In genomic region chr7:119181053-119181452, GRCm38 (mm10) we compare ENCODE assay signal across 24 mouse cellular contexts. TPM values are rescaled to one million over a fixed set of nuclear protein-coding genes. Genes with fewer than 3 reads are reported as not detected.
DNase-seq lines count a peak whose midpoint lies in the region; ATAC-seq lines count a peak whose summit lies in the region.
"Had no signal": no experiment of that assay in that cellular context is flagged by ENCODE, and none has a peak within 500 bp of the region (broad histone marks: within the 10 kb centered on the region; RNA-seq: fewer than 3 reads in every experiment).

No protein-coding gene starts in this region.

- no peak for ATAC-seq in hindbrain, embryonic 15.5 days (ENCODE audit: low FRiP score, low read depth)
- ATAC-seq in hindbrain, embryonic 13.5 days (ENCODE audit: low FRiP score) = no peak
- ATAC-seq in midbrain, embryonic 14.5 days (ENCODE audit: low FRiP score, low TSS enrichment) = no peak
- ATAC-seq in midbrain, embryonic 11.5 days (ENCODE audit: low FRiP score) = no peak
- ATAC-seq in midbrain, embryonic 16.5 days = no peak

- 51% methylated on average over 4 of the region's 4 CpGs for WGBS in hindbrain, embryonic 15.5 days
- WGBS in hindbrain, embryonic 13.5 days = 60% methylated on average over 4 of the region's 4 CpGs
- 59% methylated on average over 4 of the region's 4 CpGs for WGBS in midbrain, embryonic 14.5 days
- 75% methylated on average over 4 of the region's 4 CpGs for WGBS in midbrain, embryonic 11.5 days
- 57% methylated on average over 4 of the region's 4 CpGs for WGBS in midbrain, embryonic 16.5 days

- peaks cover 38% of the 10 kb centered on the region for H3K4me1 ChIP-seq in hindbrain, embryonic 15.5 days (replicated peaks)
- H3K4me1 ChIP-seq in hindbrain, embryonic 13.5 days (replicated peaks) = peaks cover 36% of the 10 kb centered on the region
- H3K4me1 ChIP-seq in midbrain, embryonic 14.5 days (ENCODE audit: control insufficient read depth, insufficient read depth, low read length) = peaks cover 4% of the 10 kb centered on the region; the same call in 1 of the 2 replicates
- H3K4me1 ChIP-seq in midbrain, embryonic 11.5 days (ENCODE audit: control insufficient read depth, insufficient read depth, low read length) = peaks cover 9% of the 10 kb centered on the region; the same call in 1 of the 2 replicates
- peaks cover 19% of the 10 kb centered on the region for H3K4me1 ChIP-seq in midbrain, embryonic 16.5 days (ENCODE audit: control insufficient read depth, insufficient read depth, low read length)
- H3K4me1 ChIP-seq: liver, embryonic 15.5 days had no signal

- no peaks in the 10 kb centered on the region for H3K9me3 ChIP-seq in hindbrain, embryonic 15.5 days
- no peaks in the 10 kb centered on the region for H3K9me3 ChIP-seq in hindbrain, embryonic 13.5 days
- no peaks in the 10 kb centered on the region for H3K9me3 ChIP-seq in midbrain, embryonic 14.5 days (ENCODE audit: control insufficient read depth, low read length)
- no peaks in the 10 kb centered on the region for H3K9me3 ChIP-seq in midbrain, embryonic 11.5 days (ENCODE audit: control insufficient read depth, low read length)
- no peaks in the 10 kb centered on the region for H3K9me3 ChIP-seq in midbrain, embryonic 16.5 days (replicated peaks; ENCODE audit: control insufficient read depth, low read length, poor library complexity, severe bottlenecking)
- H3K9me3 ChIP-seq: embryonic facial prominence, embryonic 13.5 days; heart, embryonic 10.5 days; liver, embryonic 15.5 days had no signal

- H3K9ac ChIP-seq in hindbrain, embryonic 15.5 days = no peak overlapping the region
- H3K9ac ChIP-seq in hindbrain, embryonic 13.5 days = no peak overlapping the region
- H3K9ac ChIP-seq in midbrain, embryonic 14.5 days (replicated peaks; ENCODE audit: low read length) = no peak overlapping the region
- no peak overlapping the region for H3K9ac ChIP-seq in midbrain, embryonic 11.5 days (ENCODE audit: low read length)
- H3K9ac ChIP-seq in midbrain, embryonic 16.5 days (ENCODE audit: low read depth, low read length) = no peak overlapping the region
- H3K9ac ChIP-seq: embryonic facial prominence, embryonic 13.5 days; liver, embryonic 15.5 days had no signal

- H3K4me3 ChIP-seq in hindbrain, embryonic 15.5 days = no peak overlapping the region
- no peak overlapping the region for H3K4me3 ChIP-seq in hindbrain, embryonic 13.5 days
- H3K4me3 ChIP-seq in midbrain, embryonic 14.5 days (replicated peaks; ENCODE audit: low read depth, low read length) = no peak overlapping the region
- H3K4me3 ChIP-seq in midbrain, embryonic 11.5 days (ENCODE audit: low read depth, low read length) = no peak overlapping the region
- no peak overlapping the region for H3K4me3 ChIP-seq in midbrain, embryonic 16.5 days (ENCODE audit: low read depth, low read length)
- H3K4me3 ChIP-seq: embryonic facial prominence, embryonic 13.5 days; heart, embryonic 10.5 days; left cerebral cortex, adult 2 months; liver, embryonic 15.5 days had no signal

- DNase-seq in cerebellum, postnatal 10 days = peak; percentile 9 to 23
- no peak for DNase-seq in cerebellum, adult 11-12 months
- peak; percentile 37 for DNase-seq in midbrain, embryonic 14.5 days
- DNase-seq in midbrain, embryonic 11.5 days (ENCODE audit: low spot score, missing footprints) = no peak
- no peak for DNase-seq in Muller cell, postnatal 12 days (ENCODE audit: inconsistent ontology term)
- DNase-seq: adrenal gland, postnatal 14 days; cerebellum, adult 9-10 months; gastrocnemius, postnatal 10 days; kidney, adult 18-20 months; layer of hippocampus, adult 9-11 months; liver had no signal

- no peak overlapping the region for H3K27ac ChIP-seq in hindbrain, embryonic 15.5 days (replicated peaks)
- H3K27ac ChIP-seq in hindbrain, embryonic 13.5 days = no peak overlapping the region
- no peak overlapping the region for H3K27ac ChIP-seq in midbrain, embryonic 14.5 days (replicated peaks; ENCODE audit: low read depth, low read length)
- H3K27ac ChIP-seq in midbrain, embryonic 11.5 days (ENCODE audit: low read depth, low read length) = no peak overlapping the region
- H3K27ac ChIP-seq in midbrain, embryonic 16.5 days (ENCODE audit: low read length) = no peak overlapping the region
- H3K27ac ChIP-seq: embryonic facial prominence, embryonic 13.5 days; heart, embryonic 10.5 days; left cerebral cortex, adult 2 months; liver, embryonic 15.5 days had no signal

- peaks cover 5% of the 10 kb centered on the region; the same call in 1 of the 2 replicates for H3K27me3 ChIP-seq in hindbrain, embryonic 15.5 days
- H3K27me3 ChIP-seq in hindbrain, embryonic 13.5 days = peaks cover 29% of the 10 kb centered on the region
- peaks cover 4% of the 10 kb centered on the region; the same call in 1 of the 2 replicates for H3K27me3 ChIP-seq in midbrain, embryonic 14.5 days (ENCODE audit: control insufficient read depth, insufficient read depth, low read length)
- H3K27me3 ChIP-seq in midbrain, embryonic 11.5 days (ENCODE audit: control insufficient read depth, insufficient read depth, low read length) = peaks cover 9% of the 10 kb centered on the region; the same call in 1 of the 2 replicates
- no peaks in the 10 kb centered on the region for H3K27me3 ChIP-seq in midbrain, embryonic 16.5 days (ENCODE audit: control insufficient read depth, insufficient read depth, low read depth, low read length)

- H3K4me2 ChIP-seq in hindbrain, embryonic 15.5 days = peak overlapping the region; percentile 73
- H3K4me2 ChIP-seq in hindbrain, embryonic 13.5 days = no peak overlapping the region
- no peak overlapping the region for H3K4me2 ChIP-seq in midbrain, embryonic 14.5 days (ENCODE audit: low read length)
- no peak overlapping the region for H3K4me2 ChIP-seq in midbrain, embryonic 11.5 days
- peak overlapping the region; percentile 26 for H3K4me2 ChIP-seq in midbrain, embryonic 16.5 days (ENCODE audit: low read length)
- H3K4me2 ChIP-seq: embryonic facial prominence, embryonic 13.5 days; liver, embryonic 15.5 days had no signal

- no peaks in the 10 kb centered on the region for H3K36me3 ChIP-seq in hindbrain, embryonic 15.5 days
- H3K36me3 ChIP-seq in hindbrain, embryonic 13.5 days = no peaks in the 10 kb centered on the region
- no peaks in the 10 kb centered on the region for H3K36me3 ChIP-seq in midbrain, embryonic 14.5 days (ENCODE audit: control insufficient read depth, insufficient read depth, low read length)
- H3K36me3 ChIP-seq in midbrain, embryonic 11.5 days (ENCODE audit: control insufficient read depth, insufficient read depth, low read length) = no peaks in the 10 kb centered on the region
- H3K36me3 ChIP-seq in midbrain, embryonic 16.5 days (ENCODE audit: control insufficient read depth, insufficient read depth, low read length) = no peaks in the 10 kb centered on the region
- H3K36me3 ChIP-seq: embryonic facial prominence, embryonic 13.5 days; heart, embryonic 10.5 days; liver, embryonic 15.5 days had no signal

RNA-seq across cellular contexts. Expression of gene Gpr139, which starts 3.4 kb away (rescaled TPM):
- 11.4 and 13.2 TPM in 2 replicates for polyA plus RNA-seq in hindbrain, embryonic 15.5 days (2015; fragmentation: Nextera tagmentation; extraction: Ambion mirVana)
- 6.5 and 7.0 TPM in 2 replicates for polyA plus RNA-seq in hindbrain, embryonic 13.5 days (2015; fragmentation: Nextera tagmentation; extraction: Ambion mirVana)
- 15.0 and 15.5 TPM in 2 replicates for polyA plus RNA-seq in midbrain, embryonic 14.5 days (2014; fragmentation: Nextera tagmentation; extraction: Ambion mirVana)
- 3.2 and 3.4 TPM in 2 replicates for polyA plus RNA-seq in midbrain, embryonic 11.5 days (2014; fragmentation: Nextera tagmentation; extraction: Ambion mirVana)
- polyA plus RNA-seq in midbrain, embryonic 16.5 days (2015; fragmentation: Nextera tagmentation; extraction: Ambion mirVana) = 16.0 and 16.6 TPM in 2 replicates
- polyA plus RNA-seq: heart, embryonic 10.5 days; heart, postnatal 0 days; large intestine, adult 2 months; liver, embryonic 15.5 days; lung, embryonic 16.5 days; spleen, adult 2 months; testis, adult 2 months; urinary bladder, adult 2 months had no signal

Comparison
In these comparisons a context has a peak if more than half of its experiments do, and no peak if none do; other contexts are left out.
1. DNase-seq: peak in cerebellum, postnatal 10 days (2 of 2) and midbrain, embryonic 14.5 days (single experiment); none in cerebellum, adult 11-12 months (single experiment), midbrain, embryonic 11.5 days (single experiment) and Muller cell, postnatal 12 days (single experiment).
2. H3K4me2 ChIP-seq: peak in hindbrain, embryonic 15.5 days (single experiment) and midbrain, embryonic 16.5 days (single experiment); none in hindbrain, embryonic 13.5 days (single experiment), midbrain, embryonic 14.5 days (single experiment) and midbrain, embryonic 11.5 days (single experiment).